ENCODE assay signal across 22 mouse cellular contexts in the genomic region with DNA sequence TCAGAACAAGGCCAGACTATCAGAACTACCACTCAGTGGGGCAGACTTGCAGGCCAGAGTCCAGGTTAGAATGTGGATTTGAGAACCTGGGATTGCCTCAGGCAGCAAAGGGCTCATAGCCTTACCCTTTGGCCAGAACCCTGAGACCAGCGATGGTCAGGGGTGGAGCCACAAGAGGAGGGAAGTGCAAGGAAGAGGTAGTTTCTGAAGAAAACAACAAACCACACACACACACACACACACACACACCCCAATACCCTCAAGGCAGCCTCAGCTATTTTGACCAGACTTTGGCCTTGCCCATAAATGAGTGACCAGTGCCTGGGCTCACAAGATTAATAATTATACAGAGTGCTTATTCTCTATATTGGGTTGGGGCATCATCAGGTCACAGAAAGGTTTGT. TPM values are rescaled to one million over a fixed set of nuclear protein-coding genes. Genes with fewer than 3 reads are reported as not detected.
DNase-seq lines count a peak whose midpoint lies in the region; ATAC-seq lines count a peak whose summit lies in the region.
"Had no signal": no experiment of that assay in that cellular context is flagged by ENCODE, and none has a peak within 500 bp of the region (broad histone marks: within the 10 kb centered on the region; RNA-seq: fewer than 3 reads in every experiment).

No protein-coding gene starts in this region.

- no peaks in the 10 kb centered on the region for H3K9me3 ChIP-seq in liver, embryonic 16.5 days (replicated peaks; ENCODE audit: control insufficient read depth, low read length)
- H3K9me3 ChIP-seq in forebrain, embryonic 15.5 days: no peaks in the 10 kb centered on the region
- H3K9me3 ChIP-seq: limb, embryonic 13.5 days; neural tube, embryonic 13.5 days had no signal

- ATAC-seq in granulocyte monocyte progenitor cell, adult 5-6 weeks (replicated peaks; ENCODE audit: poor library complexity, severe bottlenecking): peak; percentile 55
- peak; percentile 79 for ATAC-seq in liver, embryonic 16.5 days (ENCODE audit: low read depth)
- no peak for ATAC-seq in forebrain, embryonic 15.5 days (replicated peaks)
- ATAC-seq: forebrain, embryonic 14.5 days had no signal

- no peak overlapping the region for H3K4me2 ChIP-seq in liver, embryonic 16.5 days (ENCODE audit: low read depth, low read length)
- no peak overlapping the region for H3K4me2 ChIP-seq in forebrain, embryonic 15.5 days (replicated peaks)
- H3K4me2 ChIP-seq: limb, embryonic 13.5 days; neural tube, embryonic 13.5 days had no signal

- 44% methylated on average over 1 of the region's 1 CpGs for WGBS in liver, embryonic 16.5 days (ENCODE audit: insufficient replicate concordance)
- WGBS in forebrain, embryonic 15.5 days: 73% methylated on average over 1 of the region's 1 CpGs

- H3K27ac ChIP-seq in liver, embryonic 16.5 days (ENCODE audit: low read length): peak overlapping the region; percentile 78
- no peak overlapping the region for H3K27ac ChIP-seq in forebrain, embryonic 15.5 days (replicated peaks)
- H3K27ac ChIP-seq: limb, embryonic 13.5 days; neural tube, embryonic 13.5 days had no signal

- no peaks in the 10 kb centered on the region for H3K27me3 ChIP-seq in liver, embryonic 16.5 days (ENCODE audit: control insufficient read depth, insufficient read depth, low read depth, low read length)
- no peaks in the 10 kb centered on the region for H3K27me3 ChIP-seq in forebrain, embryonic 15.5 days
- H3K27me3 ChIP-seq: limb, embryonic 13.5 days; neural tube, embryonic 13.5 days had no signal

- H3K4me3 ChIP-seq in liver, embryonic 16.5 days (ENCODE audit: low read depth, low read length): no peak overlapping the region
- H3K4me3 ChIP-seq in forebrain, embryonic 15.5 days: no peak overlapping the region
- H3K4me3 ChIP-seq: limb, embryonic 13.5 days; neural tube, embryonic 13.5 days had no signal

- DNase-seq in kidney, adult 8-10 months: peak; percentile 90 to 94
- peak; percentile 85 to 94 for DNase-seq in kidney, postnatal 25 days
- DNase-seq in spleen, postnatal 10 days (ENCODE audit: low spot score in 2 of 2): no peak
- no peak for DNase-seq in ovary, adult 18-20 months (ENCODE audit: low spot score)
- DNase-seq in cerebellum, adult 11 months: no peak
- DNase-seq: adrenal gland, adult 8-10 months; cerebellum, adult 11-12 months; cerebellum, postnatal 25 days; layer of hippocampus, adult 9-11 months; lung, postnatal 14 days; right cerebral cortex, postnatal 4 days had no signal

- no peak overlapping the region for H3K9ac ChIP-seq in liver, embryonic 16.5 days (ENCODE audit: low read depth, low read length)
- no peak overlapping the region for H3K9ac ChIP-seq in forebrain, embryonic 15.5 days (replicated peaks)
- H3K9ac ChIP-seq: limb, embryonic 13.5 days; neural tube, embryonic 13.5 days had no signal

- H3K4me1 ChIP-seq in liver, embryonic 16.5 days (ENCODE audit: control insufficient read depth, low read depth, low read length): no peaks in the 10 kb centered on the region; the same call in 1 of the 2 replicates
- no peaks in the 10 kb centered on the region for H3K4me1 ChIP-seq in forebrain, embryonic 15.5 days
- H3K4me1 ChIP-seq: limb, embryonic 13.5 days; neural tube, embryonic 13.5 days had no signal

- H3K36me3 ChIP-seq in liver, embryonic 16.5 days (ENCODE audit: control insufficient read depth, insufficient read depth): no peaks in the 10 kb centered on the region
- no peaks in the 10 kb centered on the region for H3K36me3 ChIP-seq in forebrain, embryonic 15.5 days
- H3K36me3 ChIP-seq: limb, embryonic 13.5 days; neural tube, embryonic 13.5 days had no signal

RNA-seq across cellular contexts. Expression of a gene that starts 6.4 kb away (rescaled TPM):
- not detected in 2 replicates for total RNA-seq in granulocyte monocyte progenitor cell, adult 5-6 weeks (2014; fragmentation: Nextera tagmentation)
- 0.56 TPM in 1 of 2 replicates, not detected in the other for total RNA-seq in granulocyte monocyte progenitor cell, adult 5-6 weeks (2017)
- 0.15 TPM in 1 of 2 replicates, not detected in the other for polyA plus RNA-seq in liver, embryonic 16.5 days (2015; fragmentation: Nextera tagmentation; extraction: Ambion mirVana)
- polyA plus RNA-seq in forebrain, embryonic 15.5 days (2015; fragmentation: Nextera tagmentation; extraction: Ambion mirVana): not detected in 2 replicates
- total RNA-seq: adrenal gland, adult 8-10 months; hematopoietic stem cell, adult 5-6 weeks; megakaryocyte-erythroid progenitor cell, adult 5-6 weeks had no signal
- polyA plus RNA-seq: forebrain, embryonic 14.5 days; heart, embryonic 14.5 days; neural tube, embryonic 13.5 days had no signal

RNA-seq across cellular contexts. Expression of a gene that starts 22.1 kb away (rescaled TPM):
- total RNA-seq in granulocyte monocyte progenitor cell, adult 5-6 weeks (2014; fragmentation: Nextera tagmentation): 12.8 and 16.4 TPM in 2 replicates
- 7.0 and 8.8 TPM in 2 replicates for total RNA-seq in granulocyte monocyte progenitor cell, adult 5-6 weeks (2017)
- polyA plus RNA-seq in liver, embryonic 16.5 days (2015; fragmentation: Nextera tagmentation; extraction: Ambion mirVana): 2.8 and 3.2 TPM in 2 replicates
- polyA plus RNA-seq in forebrain, embryonic 15.5 days (2015; fragmentation: Nextera tagmentation; extraction: Ambion mirVana): 0.37 and 0.81 TPM in 2 replicates

RNA-seq across cellular contexts. Expression of a gene that starts 23.4 kb away (rescaled TPM):
- total RNA-seq in granulocyte monocyte progenitor cell, adult 5-6 weeks (2014; fragmentation: Nextera tagmentation): not detected in 2 replicates
- not detected in 2 replicates for total RNA-seq in granulocyte monocyte progenitor cell, adult 5-6 weeks (2017)
- polyA plus RNA-seq in liver, embryonic 16.5 days (2015; fragmentation: Nextera tagmentation; extraction: Ambion mirVana): not detected in 2 replicates
- 0.63 TPM in 1 of 2 replicates, not detected in the other for polyA plus RNA-seq in forebrain, embryonic 15.5 days (2015; fragmentation: Nextera tagmentation; extraction: Ambion mirVana)
- total RNA-seq: adrenal gland, adult 8-10 months; hematopoietic stem cell, adult 5-6 weeks; left cerebral cortex, adult 8-10 months; megakaryocyte-erythroid progenitor cell, adult 5-6 weeks had no signal
- polyA plus RNA-seq: heart, embryonic 14.5 days; neural tube, embryonic 13.5 days; urinary bladder, adult 2 months had no signal

RNA-seq across cellular contexts. Expression of a gene that starts 29.0 kb away (rescaled TPM):
- total RNA-seq in granulocyte monocyte progenitor cell, adult 5-6 weeks (2014; fragmentation: Nextera tagmentation): 150 and 177 TPM in 2 replicates
- total RNA-seq in granulocyte monocyte progenitor cell, adult 5-6 weeks (2017): 128 and 145 TPM in 2 replicates
- polyA plus RNA-seq in liver, embryonic 16.5 days (2015; fragmentation: Nextera tagmentation; extraction: Ambion mirVana): 53.3 and 55.5 TPM in 2 replicates
- polyA plus RNA-seq in forebrain, embryonic 15.5 days (2015; fragmentation: Nextera tagmentation; extraction: Ambion mirVana): 56.7 and 58.0 TPM in 2 replicates

RNA-seq across cellular contexts. Expression of a gene that starts 35.0 kb away (rescaled TPM):
- total RNA-seq in granulocyte monocyte progenitor cell, adult 5-6 weeks (2014; fragmentation: Nextera tagmentation): not detected in 2 replicates
- total RNA-seq in granulocyte monocyte progenitor cell, adult 5-6 weeks (2017): not detected in 2 replicates
- 147 and 184 TPM in 2 replicates for polyA plus RNA-seq in liver, embryonic 16.5 days (2015; fragmentation: Nextera tagmentation; extraction: Ambion mirVana)
- polyA plus RNA-seq in forebrain, embryonic 15.5 days (2015; fragmentation: Nextera tagmentation; extraction: Ambion mirVana): 0.09 TPM in 1 of 2 replicates, not detected in the other
- total RNA-seq: hematopoietic stem cell, adult 5-6 weeks; megakaryocyte-erythroid progenitor cell, adult 5-6 weeks had no signal
- polyA plus RNA-seq: forebrain, embryonic 14.5 days; heart, embryonic 14.5 days; neural tube, embryonic 13.5 days had no signal

Comparison
In these comparisons a context has a peak if more than half of its experiments do, and no peak if none do; other contexts are left out.
1. DNase-seq: peak in kidney, adult 8-10 months (2 of 2) and kidney, postnatal 25 days (2 of 2); none in spleen, postnatal 10 days (0 of 2), ovary, adult 18-20 months (single experiment) and cerebellum, adult 11 months (single experiment).